8 mouse cellular contexts compared by ENCODE assay signal in the genomic region with DNA sequence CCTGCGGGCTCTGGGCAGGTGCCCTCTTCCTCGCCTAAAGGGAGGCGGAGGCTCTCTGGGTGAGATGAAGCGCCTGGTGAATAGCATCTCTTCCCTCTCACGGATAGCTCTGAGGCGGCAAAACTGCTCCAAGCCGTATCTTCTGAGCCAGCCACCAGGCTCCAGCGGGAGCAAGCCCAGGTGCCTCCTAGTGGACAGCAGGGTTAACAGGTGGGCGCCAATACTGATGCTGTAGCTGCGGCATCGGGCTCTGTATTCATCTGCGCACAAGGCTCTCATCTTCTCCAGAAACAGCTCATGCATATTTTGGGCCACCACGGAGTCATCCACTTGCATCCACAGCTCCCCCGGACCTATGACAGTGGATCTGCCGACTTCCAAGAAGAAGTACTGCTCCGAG. TPM values are rescaled to one million over a fixed set of nuclear protein-coding genes. Genes with fewer than 3 reads are reported as not detected.
DNase-seq lines count a peak whose midpoint lies in the region; ATAC-seq and TF ChIP-seq lines count a peak whose summit lies in the region.
"Had no signal": no experiment of that assay in that cellular context is flagged by ENCODE, and none has a peak within 500 bp of the region (broad histone marks: within the 10 kb centered on the region; RNA-seq: fewer than 3 reads in every experiment).

No protein-coding gene starts in this region.

- peaks cover 84% of the 10 kb centered on the region for H3K27me3 ChIP-seq in hindbrain, embryonic 14.5 days (ENCODE audit: control insufficient read depth, insufficient read depth, low read length)

- H3K9me3 ChIP-seq in hindbrain, embryonic 14.5 days (ENCODE audit: control insufficient read depth, low read length): no peaks in the 10 kb centered on the region

- peak overlapping the region; percentile 31 for H3K9ac ChIP-seq in hindbrain, embryonic 14.5 days

- peaks cover 4% of the 10 kb centered on the region for H3K4me1 ChIP-seq in hindbrain, embryonic 14.5 days (replicated peaks; ENCODE audit: control insufficient read depth, insufficient read depth, low read length)

- H3K4me3 ChIP-seq in hindbrain, embryonic 14.5 days (replicated peaks; ENCODE audit: low read length): peak overlapping the region; percentile 42

- peak overlapping the region; percentile 64 for H3K4me2 ChIP-seq in hindbrain, embryonic 14.5 days (replicated peaks)

- H3K36me3 ChIP-seq in hindbrain, embryonic 14.5 days (replicated peaks; ENCODE audit: control insufficient read depth, insufficient read depth): no peaks in the 10 kb centered on the region

- no peak overlapping the region for H3K27ac ChIP-seq in hindbrain, embryonic 14.5 days

- peak; percentile 35; the same call in 1 of the 2 replicates for ATAC-seq in hindbrain, embryonic 14.5 days (ENCODE audit: low FRiP score)
- ATAC-seq in megakaryocyte progenitor cell, adult 5-6 weeks (replicated peaks; ENCODE audit: poor library complexity): 0 out of 2 replicates have a peak, but pooled peaks have one; percentile 44
- no peak for ATAC-seq in erythroblast, adult 5-6 weeks (replicated peaks; ENCODE audit: low FRiP score, poor library complexity, severe bottlenecking)

- TF ChIP-seq POLR2A in brain, embryonic 14.5 days (IDR thresholded peaks at IDR 0.05; ENCODE audit: borderline replicate concordance, extremely low read depth, insufficient read depth, insufficient read length, poor library complexity, severe bottlenecking): no peak

- 23% methylated on average over 16 of the region's 16 CpGs for WGBS in hindbrain, embryonic 14.5 days

- peak; percentile 22; the same call in 1 of the 2 replicates for TF ChIP-seq CTCF in brain, embryonic 14.5 days (IDR thresholded peaks at IDR 0.05; ENCODE audit: borderline replicate concordance, extremely low read depth, insufficient read depth, insufficient read length)

- DNase-seq in ES-CJ7 (ENCODE audit: low read depth, low spot score): peak; percentile 37
- peak; percentile 37 for DNase-seq in brain, embryonic 14.5 days (ENCODE audit: low read depth)
- DNase-seq in hindbrain, embryonic 14.5 days (ENCODE audit: low spot score): peak; percentile 25
- no peak for DNase-seq in layer of hippocampus, adult 9-11 months
- no peak for DNase-seq in layer of hippocampus, adult 8-10 months (ENCODE audit: low spot score in 2 of 2)

RNA-seq across cellular contexts. Expression of gene Irs4, which starts 1.1 kb away (rescaled TPM):
- 1.9 and 2.9 TPM in 2 replicates for polyA plus RNA-seq in brain, embryonic 14.5 days (2012; rRNA removed)
- polyA plus RNA-seq in hindbrain, embryonic 14.5 days (2014; fragmentation: Nextera tagmentation; extraction: Ambion mirVana): 1.7 and 2.2 TPM in 2 replicates
- total RNA-seq in megakaryocyte progenitor cell, adult 5-6 weeks (2015): not detected in 2 replicates
- not detected in 2 replicates for total RNA-seq in megakaryocyte progenitor cell, adult 5-6 weeks (2017)
- total RNA-seq in layer of hippocampus, adult 8-10 months (2022): under 1 TPM; 0.11 to 0.27 (median 0.24) TPM
- not detected in 2 replicates for total RNA-seq in erythroblast, adult 5-6 weeks (2015; ENCODE audit: low replicate concordance)
- not detected in 2 replicates for total RNA-seq in erythroblast, adult 5-6 weeks (2017; ENCODE audit: low replicate concordance)
- polyA plus RNA-seq: liver, embryonic 16.5 days had no signal

Comparison
In these comparisons a context has a peak if more than half of its experiments do, and no peak if none do; other contexts are left out.
1. DNase-seq: peak in ES-CJ7 (single experiment), brain, embryonic 14.5 days (single experiment) and hindbrain, embryonic 14.5 days (single experiment); none in layer of hippocampus, adult 9-11 months (single experiment) and layer of hippocampus, adult 8-10 months (0 of 2).